Mouse (Mus musculus) lung, postnatal 14 days (tissue): ENCODE results near the gene Zfand6.
A peak's percentile ranks its signal among the peaks of the same experiment; 100 is the strongest.

Experiments
- DNase-seq: peaks from one replicate; pipeline ENCODE4 v3.0.0; 2021

Zfand6 gene

DNA sequence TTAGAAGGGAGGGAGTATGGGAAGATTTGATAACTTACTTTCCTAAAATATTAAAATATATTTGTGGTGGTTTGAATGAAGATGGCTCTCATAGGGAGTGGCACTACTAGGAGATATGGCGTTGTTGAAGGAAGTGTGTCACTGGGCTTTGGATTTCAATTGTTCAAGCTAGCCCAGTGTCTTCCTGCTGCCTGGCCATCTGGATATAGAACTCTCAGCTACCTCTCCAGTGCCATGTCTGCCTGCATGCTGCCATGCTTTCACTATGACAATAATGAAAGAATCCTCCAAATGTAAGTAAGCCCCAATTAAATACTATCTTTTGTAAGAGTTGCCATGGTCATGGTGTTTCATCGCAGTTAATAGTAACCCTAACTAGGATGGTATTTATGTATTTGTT is 40.7 kb downstream of the Zfand6 start:
- no peak for DNase-seq

DNA sequence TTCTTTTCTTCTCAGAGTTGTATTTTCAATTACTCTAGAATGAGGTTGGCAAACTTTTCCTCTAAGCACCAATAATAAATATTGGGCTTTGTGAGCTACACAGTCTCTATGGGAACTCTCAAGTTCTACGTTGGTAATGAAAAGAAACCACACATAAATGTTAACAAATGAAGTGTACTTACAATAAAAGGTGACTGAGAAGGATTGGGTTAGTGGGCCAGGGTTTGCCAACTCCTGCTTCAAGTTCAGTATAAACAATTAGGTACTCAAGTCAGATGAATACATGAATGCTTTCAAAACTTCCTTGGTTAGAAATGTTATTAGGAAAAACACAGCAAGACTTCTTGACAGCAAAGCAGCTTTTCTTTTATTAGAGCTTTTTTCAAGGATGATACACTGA is 43.5 kb downstream of the Zfand6 start:
- DNase-seq = no peak

DNA sequence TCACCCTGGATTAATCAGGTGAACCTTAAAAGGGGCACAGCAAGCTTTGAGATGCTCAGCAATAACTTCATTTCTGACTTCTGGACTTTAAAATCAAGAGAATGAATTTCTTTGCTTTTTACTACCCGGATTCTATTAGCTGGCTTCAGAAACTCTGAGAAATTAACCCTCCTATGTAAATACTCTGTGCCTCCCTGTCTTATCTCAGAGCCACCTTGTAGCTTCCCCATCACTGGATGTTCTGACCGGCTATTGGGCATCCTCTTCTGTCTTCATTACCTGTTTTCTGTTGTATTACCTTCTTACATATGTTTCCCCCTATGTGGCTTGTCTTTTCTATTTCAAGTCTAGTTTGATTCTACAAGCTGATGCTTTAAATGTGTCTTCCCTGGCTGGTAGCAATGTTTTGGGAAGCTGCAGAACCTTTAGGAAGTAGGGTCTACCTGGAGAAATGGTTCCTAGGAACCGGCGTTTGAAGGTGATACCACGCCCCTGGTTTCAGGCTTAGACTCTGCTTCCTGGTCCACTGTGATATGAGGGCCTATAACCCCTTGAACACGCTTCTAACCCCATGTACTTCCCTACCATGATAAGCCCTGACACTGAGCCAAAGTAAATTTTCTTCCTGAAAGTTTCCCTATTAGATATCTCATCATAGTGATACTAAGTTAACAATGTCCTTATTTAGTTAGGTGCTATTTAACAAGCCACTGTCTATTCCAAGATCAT is 46.3 kb downstream of the Zfand6 start:
- no peak for DNase-seq

DNA sequence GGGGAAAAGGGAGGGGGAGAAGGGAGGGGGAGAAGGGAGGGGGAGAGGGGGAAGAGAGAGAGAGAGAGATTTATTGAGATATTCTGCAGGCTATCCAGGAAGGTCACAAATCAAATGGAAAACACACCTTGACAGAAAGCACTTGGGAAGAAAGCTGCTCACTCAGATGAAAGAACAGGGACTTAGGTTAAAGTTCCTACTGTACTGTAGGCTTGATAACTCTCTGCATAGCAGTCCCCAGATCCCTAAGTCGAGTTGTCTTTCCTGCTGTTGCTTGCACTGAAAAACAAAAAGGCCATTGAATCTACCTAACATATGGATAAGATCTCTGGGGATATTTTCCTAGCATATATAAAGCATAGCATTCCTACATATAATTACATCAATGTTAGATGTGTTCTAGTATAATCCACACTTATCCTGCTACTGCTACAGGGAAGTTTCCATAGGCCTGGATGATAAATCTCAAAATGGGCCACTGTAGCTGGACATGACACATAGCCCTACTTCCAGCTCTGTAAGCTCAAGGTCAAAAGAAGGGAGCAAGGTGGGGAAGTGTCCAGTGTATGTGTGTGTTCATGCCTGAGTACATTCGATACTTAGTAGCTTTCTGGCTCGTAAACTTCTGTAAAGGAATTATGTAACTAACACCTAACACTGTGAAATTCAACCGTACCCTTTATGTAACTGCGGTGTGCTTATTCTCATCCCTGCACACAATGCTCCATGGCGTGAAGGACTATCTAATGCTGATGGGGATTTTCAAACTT is 47.4 kb downstream of the Zfand6 start:
- no peak for DNase-seq

DNA sequence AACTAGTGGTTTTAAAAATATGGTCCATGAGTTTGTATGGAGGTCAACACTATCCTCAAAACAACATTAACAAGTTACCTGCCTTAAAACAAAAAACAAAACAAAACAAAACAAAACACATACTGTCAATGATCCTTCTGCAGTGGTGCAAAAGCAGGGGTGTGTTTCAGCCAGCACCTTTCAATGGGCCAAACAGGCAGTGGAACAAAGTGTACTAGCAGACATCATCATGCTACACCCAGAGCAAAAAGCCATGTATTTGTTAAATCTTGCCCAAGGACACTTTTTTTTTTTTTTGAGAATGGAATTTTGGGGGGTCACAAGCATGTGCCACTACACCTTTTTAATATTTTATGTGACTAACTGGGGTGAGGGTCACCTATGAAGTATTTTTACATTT is 52.8 kb downstream of the Zfand6 start:
- no peak for DNase-seq

DNA sequence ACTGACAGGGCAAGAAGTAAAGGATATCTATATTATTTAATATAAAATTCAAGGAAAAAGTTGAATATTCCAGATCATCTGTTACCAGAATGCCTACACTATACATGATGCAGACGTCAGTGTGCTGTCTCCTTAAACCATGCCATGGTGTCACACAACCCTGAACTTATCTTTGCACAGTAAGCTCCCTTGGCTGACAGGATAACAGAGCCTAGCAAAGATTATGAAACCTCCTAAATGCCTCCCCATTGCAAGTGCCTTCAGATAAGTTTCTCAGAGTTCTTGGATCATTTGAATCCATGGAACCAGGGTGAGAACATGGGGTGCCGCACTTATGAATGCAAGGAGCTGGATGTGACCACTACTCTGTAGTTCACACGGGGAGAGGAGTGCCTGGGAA is 57.9 kb downstream of the Zfand6 start:
- DNase-seq = no peak

DNA sequence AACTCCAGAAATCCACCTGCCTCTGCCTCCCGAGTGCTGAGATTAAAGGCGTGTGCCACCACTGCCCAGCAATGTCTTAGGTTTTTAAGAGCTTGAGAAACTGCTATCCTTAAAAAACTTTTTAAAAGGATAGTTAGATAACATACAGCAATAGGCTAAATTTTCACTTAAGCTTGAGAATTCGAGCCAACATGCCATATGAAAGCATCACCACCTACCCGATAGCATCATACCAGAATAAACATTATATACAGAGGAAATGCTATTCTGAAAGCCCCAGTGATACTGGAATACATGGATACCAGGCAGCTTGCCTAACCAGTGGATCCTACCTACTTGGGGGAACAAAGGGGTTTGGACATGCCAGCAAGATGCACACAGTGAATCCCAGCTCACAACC is 66.0 kb downstream of the Zfand6 start:
- DNase-seq = no peak

DNA sequence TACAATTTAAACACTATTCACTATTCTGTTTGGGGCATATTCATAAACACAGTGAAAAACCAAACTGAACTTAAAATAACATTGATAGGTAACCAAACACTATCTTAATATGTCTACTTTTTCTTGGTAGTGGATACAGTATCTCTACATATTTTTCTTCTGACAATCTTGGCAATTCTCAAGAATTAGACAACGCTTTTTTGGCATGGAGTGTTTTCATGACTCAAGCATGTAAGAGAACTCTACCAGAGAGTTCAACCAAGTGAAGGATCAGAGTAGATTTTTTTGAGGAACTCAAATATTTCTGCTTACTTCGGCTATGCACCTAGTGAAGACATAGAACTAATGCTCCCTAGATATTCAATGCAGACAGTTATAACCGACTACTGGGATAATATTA is 68.8 kb downstream of the Zfand6 start:
- DNase-seq = no peak

DNA sequence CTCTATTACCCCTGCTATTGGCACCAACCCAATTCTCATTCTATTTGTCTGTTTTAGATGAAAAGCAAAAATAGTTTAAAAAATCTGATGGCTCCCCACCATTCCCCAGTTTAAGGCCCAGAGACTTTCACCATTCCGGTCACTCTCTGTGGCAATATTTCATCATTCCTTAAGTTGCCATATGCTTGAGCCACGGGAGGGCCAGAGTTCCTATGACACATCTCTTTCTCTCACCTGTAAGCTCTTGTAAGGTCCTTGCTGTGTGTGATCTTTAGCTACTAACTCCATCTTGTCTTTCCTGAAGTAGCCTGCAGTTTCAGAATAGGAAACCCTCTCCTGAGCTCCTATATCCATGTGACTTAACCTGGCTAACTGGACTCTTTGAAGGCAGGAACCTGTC is 70.8 kb downstream of the Zfand6 start:
- no peak for DNase-seq

DNA sequence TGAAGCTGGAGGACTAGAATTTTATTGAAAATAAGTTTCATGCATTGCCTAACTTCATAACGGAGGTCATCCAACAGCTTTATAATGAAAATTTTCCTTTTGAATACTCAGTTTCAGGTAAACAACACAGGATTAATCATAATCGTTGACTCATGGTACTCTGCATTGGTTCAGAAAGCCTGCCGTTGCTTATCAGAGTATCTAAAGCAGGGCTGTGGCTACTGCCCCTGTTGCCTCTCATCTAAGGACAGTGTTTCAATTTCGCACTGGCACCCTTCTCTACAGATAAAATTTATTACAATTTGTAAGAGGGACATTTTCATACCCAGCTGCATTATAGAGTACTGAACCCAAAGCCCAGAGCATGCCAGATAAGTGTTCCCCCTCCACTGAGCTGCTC is 77.3 kb downstream of the Zfand6 start:
- DNase-seq = no peak

DNA sequence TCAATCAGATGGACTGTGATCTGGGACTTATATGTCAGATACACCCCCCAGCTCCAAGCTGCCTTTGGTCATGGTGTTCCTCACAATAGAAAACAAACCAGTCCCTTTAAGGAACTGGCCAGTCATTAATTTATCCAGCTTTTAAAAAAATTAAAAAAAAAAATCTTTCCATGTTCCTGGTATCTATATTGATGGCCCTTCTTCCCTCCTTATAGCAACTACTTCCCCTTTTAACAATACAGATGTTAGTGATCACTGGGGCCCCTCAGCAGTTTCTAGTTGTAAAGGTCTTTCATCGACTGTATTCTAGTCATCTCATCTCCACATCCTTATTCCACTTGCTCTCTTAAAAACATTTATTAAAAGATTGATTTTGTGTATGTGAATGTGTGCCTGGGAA is 78.2 kb downstream of the Zfand6 start:
- DNase-seq = no peak

DNA sequence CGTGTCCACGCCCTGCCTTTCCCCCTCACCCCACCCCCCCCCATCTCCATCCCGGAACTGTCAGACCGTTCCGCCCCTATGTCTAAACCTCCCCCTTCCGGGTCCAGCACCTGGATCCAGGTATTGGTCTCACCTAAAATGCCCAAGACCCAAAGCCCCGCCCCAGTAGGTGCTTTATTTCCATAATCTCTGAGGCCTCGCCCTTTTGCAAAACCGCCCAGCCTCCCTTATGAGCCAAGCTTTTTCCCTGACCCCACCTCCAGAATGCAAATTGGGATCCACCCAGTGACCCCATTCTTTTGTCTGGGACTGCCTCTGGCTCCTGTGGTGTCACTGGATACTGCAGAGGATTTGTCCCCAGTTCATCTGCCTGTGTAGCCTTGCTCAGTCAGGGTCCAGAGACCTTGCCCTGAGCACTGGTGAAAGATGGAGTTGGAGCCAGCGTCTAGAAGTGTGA is 83.4 kb downstream of the Zfand6 start, which contains the start of gene Fah:
Fah (minus strand) TSS at position 430 of the 457 bp plus-strand sequence.
- peak; percentile 65 for DNase-seq

DNA sequence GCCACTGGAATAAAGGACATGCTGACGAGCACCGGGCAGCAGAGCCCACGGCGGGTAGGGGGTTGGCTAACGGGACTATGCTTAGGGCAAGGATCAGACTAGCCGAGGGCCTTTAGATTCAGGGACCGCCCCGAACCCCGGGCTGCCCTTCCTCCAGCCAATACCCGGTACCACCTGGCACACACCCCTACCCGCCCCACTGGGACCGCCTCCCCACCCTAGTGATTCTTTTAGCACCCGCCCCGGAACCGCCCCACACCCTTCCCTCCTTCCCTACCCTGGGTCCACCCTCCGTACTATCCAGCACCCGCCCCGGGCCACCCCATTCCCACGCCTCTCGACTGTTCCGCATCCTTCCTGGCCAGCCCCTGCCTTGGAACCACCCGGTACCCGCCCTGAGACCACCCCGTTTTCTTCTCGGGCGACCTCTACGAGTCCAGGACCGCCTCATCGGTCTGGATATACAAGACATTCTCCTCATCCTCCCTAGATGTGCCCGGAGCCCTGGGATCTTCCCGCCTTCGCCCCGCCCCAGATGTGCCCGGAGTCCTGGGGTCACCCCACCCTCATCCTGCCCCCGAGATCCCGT is 84.0 kb downstream of the Zfand6 start:
- DNase-seq = peak; percentile 87

DNA sequence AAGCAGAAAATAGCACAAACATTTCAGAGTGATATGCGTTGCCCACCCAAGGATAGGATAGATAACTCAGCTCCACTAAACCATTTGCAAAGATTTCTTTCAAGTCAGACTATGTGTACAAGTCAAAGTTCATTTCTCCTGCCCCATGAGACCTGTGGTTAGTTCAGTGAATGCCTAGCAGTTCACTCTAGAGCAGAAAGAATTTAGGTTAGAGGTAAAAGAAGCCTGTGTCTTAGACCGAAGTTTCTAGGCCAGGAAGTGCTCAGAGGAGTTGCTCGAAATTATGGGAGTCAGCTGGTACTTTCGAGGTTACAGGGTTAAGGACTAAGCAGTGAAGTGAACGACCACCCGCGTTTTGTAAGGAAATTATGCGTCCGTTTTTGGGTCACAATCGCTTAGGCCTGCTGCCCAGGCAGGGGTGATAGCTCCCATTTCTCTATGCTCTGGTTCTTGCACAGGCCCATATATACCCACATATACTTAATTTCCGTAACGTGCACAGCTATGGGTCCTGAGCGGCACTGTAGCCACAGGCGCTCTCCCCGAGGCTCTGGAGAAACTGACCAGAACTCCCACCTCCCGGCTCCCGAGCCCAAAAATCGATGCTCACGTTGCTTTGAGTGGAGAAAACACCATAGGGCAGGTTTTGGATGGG is 84.6 kb downstream of the Zfand6 start:
- DNase-seq = no peak

DNA sequence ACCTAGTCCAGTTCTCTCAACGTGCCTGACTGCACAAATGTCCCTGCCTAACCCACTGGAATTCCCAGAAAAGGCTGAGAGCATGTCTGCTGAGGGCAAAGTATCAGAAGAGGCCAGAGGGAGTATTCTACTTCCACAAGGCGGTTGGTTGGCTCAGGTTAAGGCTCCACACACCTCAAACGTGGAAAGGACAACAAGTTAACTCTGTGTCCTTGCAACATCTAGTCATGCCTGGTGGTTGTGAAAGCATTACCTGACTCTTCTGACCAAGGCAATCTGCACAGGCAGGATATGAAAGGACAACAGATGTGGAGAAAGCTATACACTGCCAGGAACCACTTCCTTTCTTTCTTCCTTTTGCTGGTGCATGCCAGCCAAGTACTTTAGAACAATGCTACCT is 85.3 kb downstream of the Zfand6 start:
- no peak for DNase-seq

DNA sequence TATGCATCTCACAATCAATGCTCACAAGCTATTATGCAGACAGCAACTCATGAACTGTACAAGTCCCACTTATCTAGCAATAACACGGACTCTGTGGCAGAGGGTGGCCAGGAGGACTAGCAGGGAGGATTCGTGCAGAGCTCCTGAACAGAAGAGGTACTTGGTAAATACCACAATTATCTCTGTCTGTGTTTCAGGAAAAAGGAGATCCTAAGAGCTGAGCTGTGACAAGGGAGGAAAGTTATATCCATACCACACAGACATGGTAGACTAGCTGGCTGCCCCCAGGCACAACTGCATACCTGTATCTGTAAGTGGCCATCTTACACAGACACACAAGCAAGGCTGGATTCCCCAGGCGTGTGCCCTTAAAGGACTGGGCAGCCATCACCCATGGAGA is 88.4 kb downstream of the Zfand6 start:
- DNase-seq = no peak

DNA sequence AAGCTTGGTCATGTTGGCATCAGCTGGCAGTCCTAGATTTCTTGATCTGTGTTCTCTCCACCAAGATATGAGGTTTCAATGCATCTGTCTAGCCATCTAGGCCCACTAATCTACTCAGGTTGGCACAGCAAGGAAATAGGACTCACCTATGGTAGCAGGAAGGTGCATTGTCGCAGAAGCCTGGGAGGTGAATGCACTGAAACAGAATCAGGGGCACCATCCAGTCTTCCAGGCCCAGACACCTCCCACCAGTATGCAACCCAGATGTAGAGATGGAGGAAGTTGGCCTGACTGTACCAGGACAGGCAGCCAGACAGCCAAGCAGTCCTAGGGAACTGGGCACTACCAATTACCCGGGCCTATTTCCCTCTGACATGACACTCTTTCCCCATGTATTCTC is 89.1 kb downstream of the Zfand6 start:
- no peak for DNase-seq

DNA sequence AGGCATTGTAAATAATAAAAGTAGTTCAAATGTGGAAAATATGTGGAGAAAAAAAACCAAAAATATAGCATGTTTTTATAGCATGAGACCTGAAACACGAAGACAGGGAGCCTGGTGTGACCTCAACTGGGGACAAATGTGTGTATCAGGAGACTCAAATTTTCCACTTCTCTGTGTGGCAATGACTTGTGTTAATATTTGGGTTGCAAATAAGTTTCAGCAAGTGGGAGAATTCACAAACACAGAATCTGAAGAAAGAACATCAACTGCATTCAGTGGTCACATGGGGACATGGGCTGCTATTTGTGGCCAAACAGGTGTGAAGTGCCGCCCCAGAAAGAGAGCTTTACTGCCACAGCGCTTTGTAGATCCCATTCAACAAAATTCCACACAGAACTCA is 93.1 kb downstream of the Zfand6 start:
- no peak for DNase-seq

DNA sequence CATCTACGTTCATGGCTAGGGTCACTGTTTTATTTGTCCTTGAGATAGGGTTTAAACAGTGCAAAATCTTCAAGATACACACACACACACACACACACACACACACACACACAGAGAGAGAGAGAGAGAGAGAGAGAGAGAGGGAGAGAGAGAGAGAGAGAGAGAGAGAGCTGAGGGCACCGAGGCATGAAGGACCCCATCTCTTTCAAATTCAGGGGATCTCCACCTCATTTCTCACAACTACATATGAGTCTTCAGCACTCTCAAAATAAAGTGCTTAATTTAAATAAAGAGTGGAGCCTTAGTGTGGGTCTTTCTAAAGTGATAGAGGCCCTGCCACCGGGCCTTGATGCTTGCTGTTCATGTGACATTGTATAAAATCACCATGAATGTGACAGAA is 93.8 kb downstream of the Zfand6 start:
- DNase-seq = no peak

DNA sequence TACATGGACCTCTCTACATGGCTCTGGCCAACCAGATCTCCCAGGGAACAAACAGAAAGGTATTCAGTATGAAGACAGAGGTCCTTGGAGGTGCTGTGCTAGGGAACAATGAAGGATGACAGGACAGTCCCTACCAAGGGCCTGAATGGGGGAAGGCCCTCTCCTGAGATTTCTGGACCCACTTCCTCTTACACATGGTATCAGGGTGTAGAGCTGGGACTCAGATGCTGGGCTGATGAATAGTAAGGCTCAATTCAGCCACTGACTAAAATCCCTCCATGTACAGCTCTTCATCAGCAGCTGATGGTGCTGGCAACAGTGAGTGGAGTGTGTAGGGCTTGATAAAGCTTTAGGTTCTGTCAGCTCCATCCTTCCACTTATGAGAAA is 94.8 kb downstream of the Zfand6 start:
- no peak for DNase-seq

DNA sequence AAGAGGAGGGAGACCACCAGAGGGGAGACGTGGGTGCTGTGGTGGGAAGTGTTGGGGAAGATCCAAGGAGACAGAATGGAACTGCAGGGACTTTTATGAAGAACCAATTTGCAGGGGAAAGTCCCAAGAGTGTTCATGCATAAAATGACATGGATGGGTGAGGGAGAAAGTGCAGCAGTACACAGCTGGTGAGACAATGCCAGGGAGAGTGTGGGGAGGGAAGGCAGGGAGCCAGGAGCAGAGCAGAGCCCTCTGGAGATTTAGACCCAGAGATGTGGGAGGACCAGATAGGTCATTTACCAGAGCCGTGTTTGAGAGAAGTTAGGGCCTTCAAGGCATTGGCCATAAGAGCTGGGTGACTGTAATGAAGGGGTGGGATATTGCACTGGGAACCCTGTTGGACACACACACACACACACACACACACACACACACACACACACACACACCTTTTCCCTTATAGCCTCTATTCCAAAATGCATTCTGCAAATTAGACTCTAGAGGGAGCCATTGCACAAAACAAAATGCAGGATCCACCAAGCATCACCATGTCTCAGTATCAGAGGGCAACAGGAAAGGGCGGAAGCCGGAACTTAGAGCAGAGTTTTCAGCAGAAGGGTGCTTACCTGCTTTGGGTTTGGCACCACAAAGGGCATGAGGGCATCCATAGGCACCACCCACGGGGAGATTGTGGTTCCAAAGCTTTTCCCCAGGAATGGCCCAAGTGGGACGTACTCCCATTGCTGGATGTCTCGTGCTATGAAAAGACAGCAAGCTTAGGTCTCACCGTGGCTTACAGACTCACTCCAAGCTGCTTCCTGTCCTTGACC is 95.5 kb downstream of the Zfand6 start:
- peak; percentile 28 for DNase-seq

DNA sequence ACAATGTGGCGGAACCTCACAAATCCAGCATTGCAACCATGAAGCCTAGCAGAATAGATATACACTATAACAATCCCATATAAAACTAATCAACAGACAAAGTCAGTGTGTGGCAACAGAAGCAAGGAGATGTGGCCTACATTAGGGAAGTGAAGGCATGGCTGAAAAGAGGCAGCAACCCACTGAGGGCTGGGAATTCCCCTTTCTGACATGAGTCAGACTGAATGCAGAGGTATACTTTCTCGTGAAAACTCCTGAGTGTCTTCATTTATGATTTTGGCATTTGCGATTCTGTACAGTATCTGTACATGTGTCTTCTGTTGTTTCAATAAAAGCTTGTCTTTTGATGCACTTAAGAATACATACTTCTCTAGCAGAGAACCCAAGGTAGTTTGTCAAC is 98.4 kb downstream of the Zfand6 start:
- DNase-seq = no peak

DNA sequence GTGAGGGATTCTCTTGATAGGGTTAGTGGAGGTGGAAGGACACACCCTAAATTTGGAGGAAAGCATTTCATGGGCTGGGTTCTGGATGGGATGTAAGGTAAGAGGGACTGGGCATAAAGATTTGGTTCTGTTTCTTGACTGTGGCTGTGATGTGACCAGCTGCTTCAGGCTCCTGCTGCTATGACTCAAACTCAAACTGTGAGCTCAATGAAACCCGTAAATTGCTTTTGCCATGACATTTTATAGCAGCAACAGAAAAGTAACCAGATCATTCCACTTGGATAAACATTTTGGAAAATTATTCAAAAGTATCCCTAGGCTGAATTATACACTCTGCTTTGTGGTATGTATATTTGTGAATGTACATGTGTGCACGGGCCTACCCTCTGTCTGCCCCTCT is 99.1 kb downstream of the Zfand6 start:
- no peak for DNase-seq
